Mouse (Mus musculus) Muller cell, postnatal 12 days (primary cell): ENCODE results near the gene Sema5a.

Experiments
- DNase-seq: peaks from one replicate; pipeline ENCODE4 v3.0.0-alpha.2; 2015; ENCODE audit errors: inconsistent ontology term

Gene Sema5a

DNA sequence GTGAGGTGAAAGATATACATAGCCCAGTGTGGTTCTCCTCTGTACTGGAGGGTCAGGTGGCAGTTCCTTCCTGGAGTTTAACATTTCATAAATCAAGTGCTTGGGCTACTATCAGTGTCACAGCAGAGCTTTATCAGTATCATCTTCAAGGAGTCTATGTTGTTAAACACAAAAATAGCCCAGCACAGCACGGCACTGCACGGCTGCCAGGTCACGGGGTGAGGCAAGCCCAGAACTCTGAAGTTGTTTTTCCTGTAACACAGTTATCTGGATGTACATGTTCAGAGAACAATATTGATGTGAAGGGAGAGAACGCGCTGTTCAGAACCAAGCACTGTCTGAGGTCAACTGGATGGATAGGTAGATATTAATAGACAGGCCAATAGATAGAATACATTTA, 112.2 kb downstream of the Sema5a start:
- DNase-seq: no peak

DNA sequence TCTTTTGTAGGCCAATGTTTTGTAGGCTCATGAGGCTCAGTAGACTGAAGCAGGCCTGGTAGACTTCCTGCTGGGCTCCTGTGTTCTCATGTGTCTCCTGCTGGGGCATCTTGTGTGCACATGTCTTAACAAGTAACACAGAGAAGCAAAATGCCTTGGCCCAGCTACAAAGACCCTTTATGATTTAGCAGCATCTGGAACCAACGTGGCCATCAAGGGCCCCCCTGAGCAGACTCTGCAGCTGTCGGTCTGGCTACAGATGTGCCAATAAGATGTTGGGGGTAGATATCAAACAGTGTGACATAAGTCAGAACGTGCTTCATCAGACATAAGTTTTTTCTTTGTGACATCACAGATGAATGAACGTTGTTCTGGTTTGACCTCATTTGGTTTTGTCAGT, 123.2 kb downstream of the Sema5a start:
- no peak for DNase-seq

DNA sequence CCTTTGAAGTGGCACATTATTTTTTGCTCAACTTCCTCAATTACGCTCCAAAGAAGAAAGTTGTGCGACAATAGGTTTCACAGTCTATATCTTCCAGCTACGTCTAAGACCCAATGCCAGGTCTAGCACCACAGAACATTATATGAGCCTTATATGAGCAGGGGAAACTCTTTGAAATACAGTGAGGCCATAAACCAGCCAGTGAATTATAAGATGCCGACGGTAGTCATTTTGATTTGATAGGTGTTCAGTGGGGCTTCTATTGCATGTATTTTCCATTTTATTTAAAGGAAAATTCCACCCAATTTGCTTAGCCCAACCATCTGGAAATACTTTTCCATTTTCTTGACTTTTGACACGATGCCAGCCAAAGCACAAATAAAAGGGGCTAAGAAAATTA, 126.3 kb downstream of the Sema5a start:
- DNase-seq: no peak

DNA sequence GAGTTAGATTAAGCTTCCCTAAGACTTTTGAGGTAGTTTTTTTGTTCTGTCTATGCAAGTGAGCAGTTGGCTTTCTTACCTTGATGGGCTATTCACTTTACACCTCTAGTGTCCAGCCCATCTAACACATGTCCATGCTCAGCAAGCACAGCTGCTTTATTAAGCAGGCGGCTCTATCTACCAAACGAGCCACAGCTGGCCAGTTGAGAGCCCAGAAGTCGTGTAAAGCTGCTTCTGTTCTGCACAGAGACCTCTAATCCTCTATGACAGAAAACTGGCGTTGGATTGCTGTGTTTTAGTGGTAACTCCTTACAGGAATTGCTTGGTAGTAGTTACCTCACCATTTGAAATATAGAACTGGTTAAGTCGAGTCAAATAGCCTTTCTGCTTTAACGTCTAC, 126.8 kb downstream of the Sema5a start:
- DNase-seq: no peak

DNA sequence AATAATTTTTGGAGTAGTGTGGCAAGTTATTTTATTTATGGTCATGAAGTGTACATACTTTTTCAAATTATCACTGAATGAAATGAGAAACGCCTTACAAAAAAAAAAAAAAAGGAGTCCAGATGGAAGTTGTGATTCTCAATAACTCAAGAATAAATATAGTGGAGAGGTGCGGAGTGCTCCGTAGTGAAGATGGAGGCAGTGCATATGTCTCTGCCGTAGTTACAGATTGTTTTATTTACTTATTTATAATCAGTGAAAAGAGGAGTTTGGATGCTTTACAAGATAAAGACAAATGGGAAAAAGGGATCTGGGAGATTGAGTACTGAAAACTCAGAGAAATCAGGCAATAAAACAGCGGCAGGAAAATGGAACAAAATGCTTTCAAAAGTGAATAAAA, 131.7 kb downstream of the Sema5a start:
- DNase-seq: no peak

DNA sequence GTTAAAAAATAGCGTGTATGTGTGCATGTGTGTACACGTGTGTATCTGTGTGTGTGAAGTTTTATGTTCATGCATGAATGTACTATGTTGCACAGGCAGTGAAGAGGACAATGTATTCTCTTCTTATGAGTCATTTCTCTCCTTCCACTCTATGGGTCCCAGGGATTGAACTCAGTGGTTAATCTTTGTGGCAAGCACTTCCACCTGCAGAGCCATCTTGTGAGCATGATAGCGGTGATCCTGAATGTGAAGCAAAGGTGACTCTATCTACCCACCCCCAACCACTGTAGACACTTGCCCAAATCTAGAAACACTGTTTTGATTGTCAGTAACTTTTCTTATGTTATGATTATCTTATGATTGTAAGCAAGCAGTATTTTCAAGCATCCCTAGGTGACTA, 133.2 kb downstream of the Sema5a start:
- no peak for DNase-seq

DNA sequence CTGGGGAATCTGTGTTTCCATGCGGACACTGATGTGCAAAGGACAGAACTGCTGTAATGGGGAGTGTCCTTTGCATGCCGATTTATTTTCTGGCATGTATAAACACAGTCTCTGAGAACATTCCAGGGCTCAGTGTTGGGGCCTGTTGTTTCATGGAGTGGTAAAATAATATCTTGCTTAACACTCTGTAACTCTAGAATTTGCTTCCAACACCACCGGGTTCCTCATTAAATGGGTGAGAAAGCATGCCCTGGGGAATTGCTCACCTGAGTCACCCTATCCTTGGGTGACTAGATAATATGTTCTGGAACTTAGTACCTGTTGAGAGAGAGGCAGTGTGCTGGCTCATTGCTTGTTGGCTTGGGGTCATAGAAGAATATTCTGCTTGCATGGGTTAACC, 135.7 kb downstream of the Sema5a start:
- DNase-seq: no peak

DNA sequence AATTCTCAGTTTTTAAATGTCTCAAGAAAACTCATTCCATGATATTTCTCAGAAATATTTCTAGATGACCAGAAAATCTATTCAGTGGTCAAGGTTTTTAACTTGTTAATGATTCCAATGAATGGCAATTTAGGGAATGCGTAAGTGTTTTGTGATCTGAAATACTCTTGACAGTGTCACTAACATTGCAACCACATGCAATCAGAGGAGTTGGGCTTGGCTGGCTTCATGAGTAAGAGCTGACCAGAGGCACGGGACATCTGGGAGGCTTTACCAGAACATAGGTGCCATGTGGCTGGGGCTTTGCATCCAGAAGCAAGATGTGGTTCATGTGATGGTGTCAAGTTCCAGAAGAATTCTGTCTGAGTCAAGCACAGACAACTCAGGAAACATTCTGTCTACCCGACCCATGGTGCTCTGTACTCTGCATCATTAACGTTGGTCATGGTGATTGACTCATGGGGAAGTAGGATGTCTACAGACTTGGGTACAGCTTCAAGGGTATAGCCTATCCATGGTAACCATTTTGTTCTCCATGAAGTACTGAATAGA, 138.4 kb downstream of the Sema5a start:
- no peak for DNase-seq

DNA sequence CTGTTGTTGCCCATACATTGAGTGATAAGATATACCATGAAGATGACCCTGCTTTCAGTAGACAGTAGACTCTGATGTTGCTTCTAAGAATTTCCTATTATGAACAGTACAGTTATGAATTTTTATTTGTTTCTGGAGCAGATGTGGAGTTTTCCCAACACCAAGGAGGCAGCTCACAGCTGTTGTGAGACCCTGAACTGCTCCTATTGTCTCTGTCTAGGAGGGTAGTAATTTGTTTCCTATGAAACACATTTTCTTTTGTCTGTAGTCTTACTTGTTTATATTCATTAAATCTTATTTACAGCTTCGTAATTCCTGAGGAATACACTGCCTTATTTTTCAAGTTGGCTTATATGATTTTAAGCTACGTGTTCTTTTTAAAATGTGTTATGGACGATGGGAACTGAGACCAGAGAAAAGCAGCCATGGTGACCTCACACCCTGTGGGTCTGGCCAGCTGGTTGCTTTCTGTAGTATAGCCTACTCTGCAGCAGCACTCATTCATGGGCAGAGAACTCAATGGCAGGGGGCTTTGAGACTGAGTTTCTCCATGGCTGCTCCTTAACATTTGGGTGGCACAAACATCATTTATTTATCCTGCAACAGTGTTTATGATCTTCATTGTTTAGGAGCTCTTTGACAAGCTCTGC, 151.8 kb downstream of the Sema5a start:
- no peak for DNase-seq

DNA sequence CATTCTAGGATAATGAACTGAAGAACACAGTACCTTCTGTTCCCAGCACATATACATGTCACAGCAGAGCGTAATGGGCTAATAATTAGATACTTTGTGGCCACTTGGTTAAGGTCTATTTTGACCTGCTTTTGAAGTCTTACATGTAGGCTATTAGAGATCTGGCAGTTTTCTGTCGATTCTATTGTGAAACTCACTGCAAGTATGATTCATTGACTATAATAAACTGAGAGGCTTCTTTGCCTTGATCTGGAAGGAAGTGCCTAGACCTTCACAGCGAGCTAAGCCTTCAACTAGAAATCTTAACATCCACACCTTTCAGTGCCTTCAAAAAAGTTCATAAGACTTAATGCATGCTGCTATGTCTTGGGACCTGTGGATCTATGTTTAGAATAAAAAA, 152.5 kb downstream of the Sema5a start:
- peak; percentile 37 for DNase-seq

DNA sequence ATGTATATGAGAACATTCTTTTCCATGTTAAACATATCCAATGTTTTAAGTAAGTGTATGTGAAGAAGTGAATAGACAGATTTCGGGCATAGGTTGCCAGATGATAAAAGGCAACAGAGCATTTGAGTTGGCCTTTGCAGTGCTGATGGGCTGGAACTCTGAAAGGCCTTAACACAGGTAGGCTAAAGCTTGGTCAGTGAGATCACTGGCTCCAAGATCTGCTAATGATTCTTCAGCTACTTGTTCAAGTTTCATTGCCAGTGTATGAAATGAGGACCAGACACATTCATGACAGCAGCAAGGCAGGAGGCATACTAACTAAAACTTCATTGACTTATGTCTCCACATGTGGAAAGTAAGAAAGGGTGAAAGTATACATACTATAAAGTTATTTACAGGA, 154.1 kb downstream of the Sema5a start:
- no peak for DNase-seq

DNA sequence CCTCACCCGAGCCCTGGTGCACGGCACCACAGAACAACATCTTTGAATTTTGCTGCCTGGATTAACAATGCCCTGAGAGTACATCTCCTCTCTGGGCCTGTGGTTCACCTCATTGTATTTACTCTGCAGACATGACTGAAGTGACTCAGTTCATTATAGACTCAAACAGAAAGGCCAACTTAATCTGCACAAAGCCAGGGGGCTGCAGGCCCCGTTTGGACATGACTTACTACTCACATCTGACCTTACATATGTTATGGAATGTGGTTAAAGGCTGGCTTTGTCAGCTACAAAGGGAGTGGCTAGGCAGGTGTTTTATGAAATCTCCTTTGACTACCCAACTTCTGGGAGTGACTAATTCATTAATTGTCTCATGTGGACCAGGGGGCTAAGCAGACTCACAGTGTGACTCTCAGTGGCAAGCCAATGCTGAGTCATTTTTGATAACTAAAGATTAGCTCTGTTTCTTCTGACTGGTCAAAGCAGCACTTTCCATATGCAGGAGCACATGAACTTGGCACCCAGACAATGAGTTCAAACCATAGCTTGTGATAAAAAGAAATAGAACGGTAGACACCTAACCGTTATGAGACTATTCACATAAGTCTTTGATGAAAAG, 157.4 kb downstream of the Sema5a start:
- peak; percentile 49 for DNase-seq

DNA sequence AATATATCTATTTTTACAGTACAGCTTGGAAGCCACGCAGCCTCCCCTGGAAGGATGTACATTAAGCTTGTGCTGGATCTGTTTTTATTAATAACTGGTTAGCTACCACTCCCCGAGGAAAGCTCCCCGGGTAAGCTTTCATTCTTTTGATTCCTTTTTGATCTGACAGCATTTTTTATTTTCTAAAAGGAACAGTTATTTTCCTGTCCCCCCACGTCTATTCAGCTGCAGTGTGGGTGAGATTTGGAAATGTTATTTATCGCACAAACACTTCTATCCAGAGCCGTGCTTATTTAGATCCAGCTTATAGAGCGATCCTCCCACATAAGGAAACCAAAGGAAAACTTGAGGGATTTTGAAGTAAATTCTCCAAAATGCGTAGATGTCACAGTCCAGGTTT, 158.7 kb downstream of the Sema5a start:
- no peak for DNase-seq

DNA sequence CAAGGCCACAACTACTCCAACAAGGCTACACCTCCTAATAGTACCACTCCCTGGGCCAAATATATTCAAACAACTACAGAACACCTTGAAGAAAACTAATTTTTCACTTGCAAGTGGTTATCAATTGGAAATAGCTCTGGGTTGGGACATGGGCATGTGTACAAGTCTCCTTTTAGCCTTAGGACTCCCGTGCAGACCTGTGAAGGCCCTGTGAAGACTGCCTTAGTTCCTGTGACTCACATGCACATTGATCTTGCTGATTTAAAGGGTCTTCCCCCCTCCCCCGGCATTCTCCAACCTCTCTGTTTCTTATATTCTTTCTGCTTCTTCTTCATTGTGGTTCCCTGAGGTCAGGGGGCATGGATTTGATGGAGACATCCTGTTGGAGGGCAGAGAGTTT, 161.8 kb downstream of the Sema5a start:
- DNase-seq: no peak

DNA sequence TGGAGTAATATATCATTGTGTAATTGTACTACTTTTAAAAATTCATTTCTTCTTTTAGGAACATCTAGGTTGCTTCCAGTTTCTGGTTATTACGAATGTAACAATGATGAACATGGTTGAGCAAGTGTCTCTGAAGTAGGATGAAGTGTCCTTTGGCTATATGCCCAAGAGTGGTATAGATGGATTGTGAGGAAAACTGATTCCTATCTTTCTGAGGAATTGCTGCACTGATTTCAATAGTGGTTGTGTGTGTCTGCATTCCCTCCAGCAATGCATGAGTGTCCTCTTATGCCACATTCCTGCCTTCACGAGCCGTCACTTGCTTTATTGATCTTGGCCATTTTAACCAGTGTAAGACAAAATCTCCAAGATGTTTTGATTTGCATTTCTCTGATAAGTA, 163.2 kb downstream of the Sema5a start:
- no peak for DNase-seq

DNA sequence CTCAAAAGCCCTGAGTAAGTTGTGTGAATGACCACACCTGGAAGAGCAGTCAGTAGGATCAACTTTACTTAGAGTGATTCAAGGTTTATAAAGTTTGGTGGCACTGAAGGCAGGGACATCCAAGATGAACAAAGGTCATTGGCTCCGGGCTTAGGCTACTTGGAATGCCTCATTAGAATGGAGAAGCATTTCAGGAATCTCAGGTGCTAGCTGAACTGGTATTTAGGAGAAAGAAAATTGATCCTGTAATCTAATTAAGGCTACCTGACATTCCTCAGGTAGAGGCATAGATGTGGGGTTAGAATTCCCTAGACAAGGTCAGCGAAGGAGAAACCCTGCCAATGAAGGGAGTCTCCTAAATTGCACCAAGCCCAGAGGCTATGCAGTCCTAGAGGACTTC, 171.7 kb downstream of the Sema5a start:
- no peak for DNase-seq

DNA sequence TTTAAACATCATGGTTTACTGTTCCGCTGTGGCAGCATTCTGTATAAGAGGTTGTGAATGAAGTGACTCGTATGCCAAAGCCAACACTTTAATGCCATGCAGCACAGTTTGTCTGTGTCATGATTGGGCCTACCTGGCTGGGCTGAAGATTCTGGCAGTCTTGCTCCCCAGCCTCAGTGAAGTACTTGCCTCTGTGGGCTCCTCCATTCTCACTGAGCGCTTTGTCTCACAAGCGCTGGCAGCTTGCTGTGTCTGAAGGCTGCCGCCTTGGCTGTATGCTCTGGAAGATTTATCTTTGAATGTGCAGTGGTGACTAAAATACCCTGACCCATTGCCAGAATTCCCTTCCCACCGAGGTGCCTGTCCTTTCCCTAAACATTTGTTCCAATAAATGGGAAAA, 178.0 kb downstream of the Sema5a start:
- peak; percentile 42 for DNase-seq

DNA sequence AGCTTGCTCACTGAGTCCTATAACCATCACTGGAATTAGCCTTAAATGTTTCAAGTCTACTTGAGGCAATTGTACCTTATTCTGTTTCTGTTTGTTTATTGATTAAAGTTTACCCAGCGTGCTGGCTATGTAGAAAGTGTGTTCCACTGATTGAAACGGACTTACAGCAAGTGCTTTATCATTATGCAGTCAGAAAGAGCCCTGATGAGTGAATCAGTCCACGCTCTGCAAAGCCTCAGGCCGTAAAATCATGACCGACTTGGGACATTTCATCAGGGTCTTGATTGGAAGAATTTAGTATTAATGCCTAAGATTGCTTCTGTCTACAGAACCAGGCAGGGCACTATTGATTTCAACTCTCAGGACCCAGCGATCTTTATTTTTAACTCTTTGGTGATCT, 178.5 kb downstream of the Sema5a start:
- no peak for DNase-seq

DNA sequence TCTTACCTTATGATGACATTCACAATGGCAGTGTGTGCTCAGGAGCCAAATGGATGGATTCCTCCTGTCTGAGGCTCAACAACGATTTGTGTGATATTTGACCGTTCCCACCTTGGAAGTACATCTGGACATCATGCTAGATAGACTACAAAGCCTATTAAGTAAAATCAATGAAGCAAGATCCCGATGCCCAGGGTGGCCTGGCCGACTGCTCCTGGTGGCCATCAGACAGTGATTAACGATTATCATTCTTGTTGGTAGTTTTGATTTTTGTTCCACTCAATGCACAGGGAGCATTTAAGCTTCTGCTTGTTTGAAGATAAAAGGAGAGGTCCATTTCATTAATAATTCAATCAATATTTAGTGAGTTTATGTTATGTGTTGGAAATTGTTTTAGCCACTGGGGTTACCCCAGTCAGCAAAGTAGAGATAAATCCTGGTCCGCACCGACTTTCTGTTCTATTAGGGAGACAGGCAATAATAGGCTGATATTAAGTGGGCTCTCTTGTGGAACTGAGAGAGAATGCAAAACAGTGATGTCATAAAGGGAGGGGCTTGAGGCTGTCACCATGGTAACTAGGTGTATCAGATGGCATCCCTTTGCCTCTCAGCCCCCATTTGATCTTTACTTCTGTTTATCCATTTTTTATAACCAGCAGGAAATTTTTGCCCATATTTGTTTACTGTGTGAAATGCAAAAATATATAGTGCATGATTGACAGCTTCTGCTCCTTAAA, 182.7 kb downstream of the Sema5a start:
- no peak for DNase-seq

DNA sequence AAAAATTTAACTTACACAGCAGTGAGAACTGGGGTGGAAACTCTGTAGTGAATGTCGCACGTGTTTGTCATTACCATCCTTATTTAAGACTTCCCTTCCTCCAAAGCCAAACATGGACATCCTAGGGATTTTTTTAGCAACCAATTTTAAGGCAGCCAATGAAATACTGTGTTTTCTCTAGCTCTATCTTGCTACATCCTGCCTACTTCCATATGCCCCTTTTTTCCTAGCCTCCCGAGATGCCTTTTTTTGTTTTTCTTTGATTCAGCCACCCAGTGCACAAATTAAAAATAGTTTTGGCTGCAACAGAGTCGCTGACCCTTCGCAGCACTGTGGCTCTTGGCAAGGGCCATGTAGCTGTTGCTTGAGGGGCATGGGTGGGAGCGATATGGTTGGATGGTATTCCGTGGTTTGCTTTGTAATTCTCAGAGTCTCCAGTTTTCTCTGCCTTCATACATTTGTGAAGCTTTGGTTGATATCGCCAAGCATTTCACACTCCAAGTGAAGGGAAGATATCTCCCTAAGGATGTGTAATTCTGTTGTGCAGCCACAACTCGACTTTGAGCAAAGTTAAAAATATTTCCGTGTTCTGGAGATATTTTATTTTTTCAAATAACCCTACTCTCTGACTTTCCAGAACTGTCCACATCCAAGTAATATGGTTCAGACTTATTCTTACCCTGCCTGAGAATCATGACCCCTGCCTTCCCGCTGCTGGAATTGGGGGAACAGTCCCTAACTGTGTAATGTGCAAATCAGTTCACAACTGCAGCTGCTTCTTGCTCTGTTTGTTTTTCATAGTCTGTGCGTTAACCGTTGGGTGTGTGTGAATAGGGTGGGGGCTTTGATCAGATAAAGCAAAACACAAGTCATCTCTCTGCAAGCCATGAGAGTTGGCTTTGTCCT, 188.6 kb downstream of the Sema5a start:
- DNase-seq: no peak

DNA sequence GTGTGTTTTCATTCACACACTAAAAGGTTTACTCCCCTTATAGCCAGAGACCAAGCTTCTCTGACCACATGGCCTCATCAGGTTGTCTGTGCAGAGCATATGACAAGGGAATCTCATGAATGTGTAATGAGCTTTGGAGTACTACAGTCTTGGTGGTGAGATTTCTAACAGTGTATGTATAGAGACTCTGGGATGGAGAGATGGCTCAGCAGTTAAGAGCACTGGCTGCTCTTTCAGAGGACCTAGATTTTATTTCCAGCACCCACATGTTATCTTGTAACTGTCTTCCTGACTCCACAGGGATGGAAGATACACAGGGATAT, 189.2 kb downstream of the Sema5a start:
- DNase-seq: no peak

DNA sequence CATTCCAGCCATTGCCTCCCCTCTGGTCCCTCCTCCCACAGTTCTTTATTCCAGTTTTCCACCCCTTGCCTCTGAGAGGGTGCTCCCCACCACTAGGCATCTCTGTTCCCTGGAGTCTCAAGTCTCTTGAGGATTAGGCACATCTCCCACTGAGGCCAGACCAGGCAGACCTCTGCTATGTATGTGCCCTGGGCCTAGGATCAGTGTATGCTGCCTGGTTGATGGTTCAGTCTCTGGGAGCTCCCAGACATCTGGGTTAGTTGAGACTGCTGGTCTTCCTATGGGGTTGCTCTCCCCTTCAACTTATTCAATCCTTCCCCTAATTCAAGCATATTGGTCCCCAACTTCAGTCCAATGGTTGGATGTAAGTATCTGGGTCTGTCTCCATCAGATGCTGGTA, 189.7 kb downstream of the Sema5a start:
- no peak for DNase-seq
